Mouse (Mus musculus) CD4-positive, CD25-positive, alpha-beta regulatory T cell, adult 4 months (primary cell): ENCODE results near the gene Sept1. TPM values are rescaled to one million over a fixed set of nuclear protein-coding genes. Genes with fewer than 3 reads are reported as not detected.
"Not testable (repeated sequence)": the region's sequence is repeated elsewhere in the genome, so short reads cannot be mapped to it uniquely, and the experiment has no call there.

ENCODE experiments used
- ATAC-seq: one replicate; pipeline ENCODE4 v1.8.0; 2017
- polyA plus RNA-seq, 2 experiments: library from polyadenylated mRNA; unstranded; fragments of 100-300 nt; shearing (Covaris generic); gene quantifications; one replicate each; pipeline ENCODE4 v1.2.1; 2017

Gene Sept1
- polyA plus RNA-seq, 2 experiments from 2014 or later = 819 to 912 TPM

DNA sequence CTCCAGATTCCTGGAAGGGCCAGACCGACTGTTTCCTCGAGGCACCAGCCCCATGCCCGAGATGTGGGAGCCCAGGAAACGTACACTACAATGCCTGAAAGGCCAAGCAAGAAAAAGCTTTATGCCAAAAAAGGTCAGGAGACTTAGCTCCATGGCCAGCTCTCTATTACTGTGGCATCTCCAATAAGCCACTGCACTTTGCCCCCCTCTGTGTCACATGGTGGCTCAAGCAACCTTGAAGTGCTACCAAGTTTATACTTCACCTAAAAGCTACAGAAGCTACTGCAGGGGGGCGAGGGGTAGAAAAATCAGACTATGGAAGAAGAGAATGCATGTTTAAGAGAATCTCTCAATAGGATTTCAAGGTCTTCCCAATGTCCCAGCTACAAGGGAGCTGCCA, 39.9 kb downstream of the Sept1 start:
- ATAC-seq = no peak

DNA sequence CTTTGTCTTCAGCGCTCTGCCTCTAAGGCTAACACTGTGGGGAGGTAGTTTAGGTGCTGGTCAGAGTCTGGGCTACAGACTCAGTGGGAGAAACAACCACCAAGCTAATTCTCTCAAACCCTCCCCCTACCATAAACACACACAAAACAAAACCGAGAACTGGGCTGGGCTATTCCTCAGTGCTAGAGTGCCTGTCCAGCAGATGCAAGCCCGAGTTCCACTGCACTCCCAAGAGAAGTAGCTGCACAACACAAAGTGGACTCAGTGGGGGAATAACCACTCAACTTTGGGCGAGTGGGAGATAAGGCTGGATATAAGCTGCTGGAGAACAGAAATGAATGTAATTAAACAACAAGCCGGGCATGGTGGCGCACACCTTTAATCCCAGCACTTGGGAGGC, 42.3 kb downstream of the Sept1 start:
- ATAC-seq = no peak

DNA sequence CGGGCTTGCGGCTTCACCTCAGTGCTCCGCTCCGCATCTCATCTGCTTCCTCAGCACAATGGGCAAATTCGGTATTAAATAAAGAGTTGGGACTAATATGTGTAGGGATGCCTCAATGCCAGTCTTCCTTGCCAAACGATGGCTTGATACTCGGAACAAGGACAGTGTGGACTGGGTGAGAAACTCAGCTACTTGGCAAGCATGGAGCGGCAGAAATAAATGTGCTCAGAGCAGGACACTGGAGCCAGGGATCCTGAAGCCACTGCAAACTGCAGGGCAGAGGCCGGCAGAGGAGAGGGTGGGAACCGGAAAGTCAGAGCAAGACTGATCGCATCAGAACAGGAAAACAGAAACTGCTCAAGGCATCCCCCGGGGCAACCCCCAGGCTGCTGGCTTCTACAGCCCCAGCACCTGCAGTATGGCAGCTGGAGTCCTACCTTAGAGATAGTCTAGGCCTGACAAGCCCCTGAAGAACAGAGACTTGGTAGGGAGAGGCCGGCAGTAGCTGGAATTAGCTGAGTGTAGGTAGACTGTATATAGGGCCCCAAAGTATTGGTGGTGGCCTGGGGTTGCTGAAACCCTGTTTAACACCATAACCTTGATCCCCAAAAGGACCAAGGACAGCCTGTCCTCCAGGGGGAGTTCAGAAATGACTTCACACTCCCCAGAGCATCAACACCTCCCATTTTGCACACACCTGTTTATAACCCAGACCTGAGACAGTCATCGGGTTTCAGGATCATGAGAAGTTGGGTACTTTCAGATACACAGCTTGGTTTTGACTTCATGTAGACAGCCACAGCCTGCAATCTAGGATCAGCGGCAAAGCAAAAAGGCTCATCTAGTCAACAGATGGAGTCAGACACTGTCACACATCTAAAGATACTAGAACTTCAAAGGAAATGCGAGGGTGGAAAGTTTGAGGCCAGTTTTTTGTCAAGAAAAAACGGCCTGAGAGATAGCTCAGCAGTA, 44.3 kb downstream of the Sept1 start:
- ATAC-seq = peak; percentile 77

DNA sequence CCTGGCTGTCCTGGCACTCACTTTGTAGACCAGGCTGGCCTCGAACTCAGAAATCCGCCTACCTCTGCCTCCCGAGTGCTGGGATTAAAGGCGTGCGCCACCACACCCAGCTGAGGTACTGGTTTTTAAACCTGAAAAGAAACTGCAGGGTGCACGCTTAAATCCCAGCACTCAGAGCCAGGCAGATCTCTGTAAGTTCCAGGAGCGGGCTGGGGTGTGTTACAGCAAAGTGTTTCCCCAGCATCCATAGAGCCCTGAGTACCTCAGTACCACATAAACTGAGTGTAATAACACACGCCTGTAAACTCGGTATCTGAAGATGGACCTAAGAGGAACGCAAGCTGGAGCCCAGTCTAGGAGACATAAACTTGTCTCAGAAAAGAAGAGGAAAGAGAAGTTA, 45.6 kb downstream of the Sept1 start:
- ATAC-seq = no peak

DNA sequence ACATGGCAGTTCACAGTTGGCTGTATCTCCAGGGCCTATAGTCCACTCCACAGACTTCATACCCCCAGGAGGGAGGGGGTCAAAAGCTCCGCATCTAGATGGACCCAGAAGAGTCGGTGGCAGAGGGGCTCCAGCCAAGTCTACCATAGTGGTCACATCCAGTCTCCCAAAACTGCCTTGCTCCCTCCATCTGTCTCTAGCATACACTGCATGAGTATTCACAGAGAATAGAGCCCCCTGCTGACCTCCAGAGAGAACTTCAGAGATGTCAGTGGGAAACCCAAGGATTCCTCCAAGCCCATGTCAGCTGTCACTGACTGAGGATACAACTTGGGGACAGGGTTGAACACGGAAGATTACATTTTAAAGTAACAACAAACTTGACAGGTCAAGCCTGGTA, 47.3 kb downstream of the Sept1 start:
- no peak for ATAC-seq

DNA sequence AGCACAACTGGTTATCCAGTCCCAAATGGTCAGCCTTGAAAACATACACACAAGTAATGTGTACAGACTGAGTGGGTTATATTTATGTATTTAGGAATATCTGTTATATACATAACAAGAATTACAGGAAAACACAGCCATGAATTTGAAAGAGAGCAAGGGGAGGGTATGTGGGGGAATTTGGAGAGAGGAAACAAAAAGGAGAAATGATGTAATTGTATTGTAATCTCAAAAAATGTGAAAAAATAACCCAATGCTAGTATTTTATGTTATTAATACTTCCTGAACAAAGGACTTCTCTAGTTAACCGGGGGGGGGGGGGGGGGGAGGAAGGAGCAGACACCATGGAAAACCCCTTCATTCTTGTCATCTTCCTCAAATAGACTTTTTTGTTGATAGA, 48.2 kb downstream of the Sept1 start:
- no peak for ATAC-seq

DNA sequence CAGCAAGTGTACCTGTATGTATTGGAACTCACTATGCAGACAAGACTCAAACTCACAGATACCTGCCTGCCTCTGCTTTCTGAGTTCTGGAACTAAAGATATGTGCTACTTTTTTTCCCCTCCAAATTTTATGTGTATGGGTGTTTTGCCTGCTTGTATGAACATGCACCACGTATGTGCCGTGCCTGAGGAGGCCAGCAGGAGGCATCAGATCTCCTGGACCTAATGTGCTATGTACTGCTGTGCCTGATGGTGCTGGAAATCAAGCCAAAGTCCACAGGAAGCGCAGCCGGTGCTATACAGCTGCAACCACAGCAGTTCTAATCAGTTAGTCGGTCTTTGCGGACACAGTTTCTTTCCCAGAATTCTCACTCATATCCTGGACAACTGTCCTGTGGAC, 49.1 kb downstream of the Sept1 start:
- no peak for ATAC-seq

DNA sequence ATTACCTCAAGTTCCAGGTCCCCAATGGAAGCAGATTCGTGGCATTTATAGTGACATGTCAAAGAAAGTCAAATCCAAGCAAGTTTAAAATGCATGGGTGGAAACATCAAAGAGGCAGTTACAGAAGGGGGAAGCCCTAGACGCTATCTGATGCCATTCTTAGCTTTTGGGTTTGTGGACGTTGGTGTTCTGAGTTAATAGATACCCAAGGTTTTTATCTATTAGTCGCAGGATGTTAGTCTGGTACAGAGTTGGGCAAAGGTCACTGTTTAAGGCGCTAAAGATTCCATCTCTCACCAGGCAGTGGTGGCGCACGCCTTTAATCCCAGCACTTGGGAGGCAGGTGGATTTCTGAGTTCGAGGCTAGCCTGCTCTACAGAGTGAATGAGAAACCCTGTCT, 49.6 kb downstream of the Sept1 start:
- ATAC-seq = no peak

DNA sequence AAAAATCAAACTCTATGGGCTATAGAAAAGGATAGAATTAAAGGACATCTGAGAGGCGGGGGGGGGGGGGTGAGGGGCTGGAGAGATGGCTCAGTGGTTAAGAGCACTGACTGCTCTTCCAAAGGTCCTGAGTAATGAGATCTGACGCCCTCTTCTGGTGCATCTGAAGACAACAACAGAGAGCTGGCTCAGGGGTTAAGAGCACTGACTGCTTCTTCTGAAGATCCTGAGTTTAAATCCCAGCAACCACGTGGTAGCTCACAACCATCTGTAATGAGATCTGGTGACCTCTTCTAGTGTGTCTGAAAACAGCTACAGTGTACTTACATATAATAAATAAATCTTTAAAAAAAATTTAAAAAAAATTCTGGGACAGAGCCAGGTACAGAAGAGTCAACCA, 51.2 kb downstream of the Sept1 start:
- not testable (repeated sequence) for ATAC-seq

DNA sequence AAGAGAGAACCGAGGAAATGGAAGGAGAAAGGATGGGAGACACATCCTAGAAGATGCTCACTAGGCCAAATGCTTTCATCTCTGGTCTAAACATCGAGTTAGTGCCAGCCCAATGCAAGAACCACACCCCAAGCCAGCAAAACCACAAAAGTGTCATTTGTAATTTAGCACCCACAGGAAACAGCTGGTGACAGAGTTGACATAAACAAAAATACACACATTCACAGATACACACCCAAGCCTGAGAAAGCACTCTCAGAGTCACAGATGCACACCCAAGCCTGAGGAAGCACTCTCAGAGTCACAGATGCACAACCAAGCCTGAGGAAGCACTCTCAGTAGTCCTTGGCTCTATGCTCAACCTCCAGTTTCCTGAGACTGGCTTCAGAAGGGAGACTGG, 52.1 kb downstream of the Sept1 start:
- ATAC-seq = peak; percentile 71

DNA sequence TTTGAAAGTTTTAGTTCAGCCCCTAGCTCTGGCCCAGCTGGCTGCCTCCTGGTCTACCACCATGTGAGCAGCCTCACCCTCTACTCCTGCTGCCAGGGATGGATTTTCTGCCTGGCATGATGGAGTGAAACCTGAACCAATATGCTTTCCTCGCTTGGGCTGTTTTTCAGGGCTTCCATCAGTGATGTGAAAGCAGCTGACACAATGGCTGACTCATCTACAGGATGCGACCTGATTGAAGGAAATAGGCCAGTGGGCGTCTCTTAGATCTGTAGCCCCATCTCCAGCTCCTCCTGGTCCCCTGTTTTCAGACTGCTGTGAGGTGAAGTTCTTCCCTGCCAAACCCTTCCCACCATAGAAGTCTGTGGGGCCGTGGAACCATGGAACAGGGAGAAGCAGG, 56.0 kb downstream of the Sept1 start:
- peak; percentile 80 for ATAC-seq

DNA sequence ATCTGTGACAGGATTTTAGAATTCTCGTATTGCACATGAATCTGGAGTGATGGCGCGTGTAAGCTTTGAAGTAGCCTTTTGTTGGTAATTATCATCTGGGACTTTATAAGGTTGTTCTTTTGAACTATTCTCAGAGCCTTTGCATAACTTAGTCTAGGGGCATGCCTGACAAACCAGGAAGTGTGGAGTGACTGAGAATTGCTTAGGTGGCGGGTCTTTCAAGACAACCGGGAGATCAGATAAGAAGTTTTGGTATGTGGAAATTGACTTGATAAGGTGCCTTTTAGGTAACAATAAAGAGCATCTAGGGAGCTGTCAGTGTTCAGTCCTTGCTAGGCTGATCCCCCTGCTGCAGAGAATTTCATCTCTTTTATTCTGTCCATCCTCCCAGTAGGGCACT, 66.4 kb downstream of the Sept1 start:
- peak; percentile 57 for ATAC-seq

DNA sequence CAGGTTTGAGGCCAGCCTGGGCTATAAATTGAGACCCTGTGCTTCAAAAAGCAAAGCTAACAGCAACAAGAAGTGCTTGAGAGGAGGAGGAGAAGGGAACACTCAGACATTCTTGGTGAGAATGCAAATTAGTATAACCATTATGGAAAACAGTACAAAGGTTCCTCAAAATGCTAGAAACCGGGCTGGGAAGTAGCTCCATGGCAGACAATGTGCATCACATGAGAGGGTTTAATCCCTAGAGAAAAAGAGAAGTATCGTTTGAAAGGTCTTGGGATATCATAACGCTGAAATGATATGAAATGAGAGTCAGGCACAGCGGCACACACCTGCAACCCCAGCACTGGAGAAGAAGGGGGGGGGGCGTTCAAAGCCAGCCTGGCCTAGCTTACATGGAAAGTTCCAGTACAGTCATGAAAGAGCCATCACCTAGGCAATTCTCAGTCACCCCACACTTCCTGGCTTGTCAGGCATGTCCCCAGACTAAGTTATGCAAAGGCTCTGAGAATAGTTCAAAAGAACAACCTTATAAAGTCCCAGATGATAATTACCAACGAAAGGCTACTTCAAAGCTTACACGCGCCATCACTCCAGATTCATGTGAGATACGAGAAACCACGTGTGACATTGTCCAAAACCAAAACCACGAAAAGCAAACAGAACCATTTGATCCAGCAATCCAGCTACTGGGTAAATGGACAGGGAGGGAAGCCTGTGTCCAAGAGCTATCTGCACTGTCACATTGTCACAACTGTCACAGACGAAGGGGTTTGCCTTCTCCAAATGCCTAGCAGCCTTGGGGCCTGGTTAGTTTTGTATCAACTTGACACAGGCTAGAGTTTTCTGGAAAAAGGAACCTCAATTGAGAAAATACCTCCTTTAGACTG, 67.1 kb downstream of the Sept1 start:
- peak; percentile 91 for ATAC-seq

Other genes starting within 250 kb of the Sept1 start
- gene Mvp, start 218.5 kb downstream of the Sept1 start, polyA plus RNA-seq = 10 to 100 TPM; 13.7 to 20.9 TPM
- 1 to 10 TPM; 1.3 to 2.4 TPM for gene Pagr1b, start 216.6 kb downstream of the Sept1 start, polyA plus RNA-seq
- gene Pagr1a, start 215.8 kb downstream of the Sept1 start, polyA plus RNA-seq = 10 to 100 TPM; 49.2 to 70.1 TPM
- 10 to 100 TPM; 12.5 to 49.1 TPM for gene Gm42742, start 212.0 kb downstream of the Sept1 start, polyA plus RNA-seq
- gene Prrt2, start 211.9 kb downstream of the Sept1 start, polyA plus RNA-seq = 1 to 10 TPM; 2.6 to 3.3 TPM
- gene Maz, start 206.1 kb downstream of the Sept1 start, polyA plus RNA-seq = 10 to 100 TPM; 14.5 to 18.4 TPM
- gene Kif22, start 190.7 kb downstream of the Sept1 start, polyA plus RNA-seq = 10 to 100 TPM; 13.9 to 20.5 TPM
- under 1 TPM in 1 of 2 experiments, not detected in 1; 0.81 TPM for gene Zg16, start 145.8 kb downstream of the Sept1 start, polyA plus RNA-seq
- 100 to 1,000 TPM; 274 to 321 TPM for gene AI467606, start 141.8 kb downstream of the Sept1 start, polyA plus RNA-seq
- 10 to 100 TPM in 1 of 2 experiments, 1 to 10 TPM in 1; 7.5 to 15.2 TPM for gene Qprt, start 110.9 kb downstream of the Sept1 start, polyA plus RNA-seq
- gene Spn, start 95.3 kb downstream of the Sept1 start, polyA plus RNA-seq = 100 to 1,000 TPM; 101 to 103 TPM
- 10 to 100 TPM; 39.7 to 51.9 TPM for gene Cd2bp2, start 37.1 kb downstream of the Sept1 start, polyA plus RNA-seq
- 10 to 100 TPM; 12.5 to 18.4 TPM for gene Tbc1d10b, start 24.7 kb downstream of the Sept1 start, polyA plus RNA-seq
- 10 to 100 TPM; 25.4 to 31.5 TPM for gene Mylpf, start 24.2 kb downstream of the Sept1 start, polyA plus RNA-seq
- gene Zfp553, start 69 bp downstream of the Sept1 start, polyA plus RNA-seq = 1 to 10 TPM; 6.6 to 7.9 TPM
- gene Zfp771, start 11.1 kb upstream of the Sept1 start, polyA plus RNA-seq = 1 to 10 TPM; 1.3 to 1.6 TPM
- gene Dctpp1, start 27.6 kb upstream of the Sept1 start, polyA plus RNA-seq = 10 to 100 TPM; 39.7 to 50.1 TPM
- gene Sephs2, start 40.9 kb upstream of the Sept1 start, polyA plus RNA-seq = 10 to 100 TPM; 17.3 to 23.4 TPM
- gene Itgal, start 63.1 kb upstream of the Sept1 start, polyA plus RNA-seq = 100 to 1,000 TPM; 169 to 297 TPM
- not detected for gene Zfp768, start 112.5 kb upstream of the Sept1 start, polyA plus RNA-seq
- gene Zfp747, start 142.9 kb upstream of the Sept1 start, polyA plus RNA-seq = 10 to 100 TPM; 12.7 to 17.6 TPM
- gene 9130019O22Rik, start 154.0 kb upstream of the Sept1 start, polyA plus RNA-seq = 1 to 10 TPM; 7.3 to 9.9 TPM
- 1 to 10 TPM; 3.2 to 5.5 TPM for gene E430018J23Rik, start 160.5 kb upstream of the Sept1 start, polyA plus RNA-seq
- gene Zfp764, start 173.7 kb upstream of the Sept1 start, polyA plus RNA-seq = 1 to 10 TPM; 6.0 to 9.1 TPM
- gene Zfp688, start 188.9 kb upstream of the Sept1 start, polyA plus RNA-seq = 10 to 100 TPM; 16.0 to 18.9 TPM
- 1 to 10 TPM; 5.6 to 7.9 TPM for gene Zfp689, start 216.0 kb upstream of the Sept1 start, polyA plus RNA-seq
- gene Prr14, start 226.5 kb upstream of the Sept1 start, polyA plus RNA-seq = 100 to 1,000 TPM; 181 to 236 TPM
- gene Fbrs, start 246.1 kb upstream of the Sept1 start, polyA plus RNA-seq = 10 to 100 TPM; 22.9 to 24.0 TPM